Mouse (Mus musculus): Measurements from ENCODE around the gene AC124108.1. TPM values are rescaled to one million over a fixed set of nuclear protein-coding genes. Genes with fewer than 3 reads are reported as not detected.

Gene AC124108.1
- polyA plus RNA-seq, 1 experiment from 2014 or later = 0.04 TPM

DNA sequence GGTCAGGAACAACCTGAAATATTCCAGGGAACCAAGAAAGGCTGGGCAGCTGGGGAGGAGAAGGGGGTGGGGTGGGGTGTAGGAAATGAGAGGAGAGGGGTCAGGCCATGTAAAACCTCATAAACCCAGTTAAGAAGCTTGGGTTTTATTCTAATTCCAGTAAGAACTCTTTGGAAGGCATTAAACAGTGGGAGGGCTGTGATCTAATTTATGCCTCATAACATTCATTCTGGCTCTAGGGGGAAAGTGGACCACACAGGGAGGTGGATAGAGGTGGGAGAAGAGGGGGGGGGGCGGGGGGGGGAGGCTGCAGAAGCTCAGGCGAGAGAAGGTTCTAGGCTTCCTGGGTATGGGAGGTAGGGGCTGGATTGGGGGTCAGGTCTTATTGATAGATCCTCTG lies 19.6 kb upstream of the AC124108.1 start:
- no peak overlapping the region for H3K4me2 ChIP-seq
- no peaks in the 10 kb centered on the region for H3K9me3 ChIP-seq (ENCODE audit: control insufficient read depth, low read length)
- H3K9ac ChIP-seq (ENCODE audit: low read depth, low read length) = no peak overlapping the region
- H3K4me1 ChIP-seq (replicated peaks; ENCODE audit: control insufficient read depth, insufficient read depth, low read length) = 0 out of 2 replicates have a peak, but pooled peaks cover 3% of the 10 kb centered on the region
- no peak overlapping the region for H3K27ac ChIP-seq (ENCODE audit: low read depth, low read length)
- H3K36me3 ChIP-seq (ENCODE audit: control insufficient read depth, insufficient read depth, low read length) = no peaks in the 10 kb centered on the region
- WGBS = 21% methylated on average over 2 of the region's 2 CpGs
- peaks cover 5% of the 10 kb centered on the region; the same call in 1 of the 2 replicates for H3K27me3 ChIP-seq (replicated peaks; ENCODE audit: control insufficient read depth, insufficient read depth, low read length)
- H3K4me3 ChIP-seq (ENCODE audit: low read depth, low read length) = no peak overlapping the region
- no peak for DNase-seq (ENCODE audit: low spot score)
- no peak for ATAC-seq (replicated peaks; ENCODE audit: low FRiP score)

DNA sequence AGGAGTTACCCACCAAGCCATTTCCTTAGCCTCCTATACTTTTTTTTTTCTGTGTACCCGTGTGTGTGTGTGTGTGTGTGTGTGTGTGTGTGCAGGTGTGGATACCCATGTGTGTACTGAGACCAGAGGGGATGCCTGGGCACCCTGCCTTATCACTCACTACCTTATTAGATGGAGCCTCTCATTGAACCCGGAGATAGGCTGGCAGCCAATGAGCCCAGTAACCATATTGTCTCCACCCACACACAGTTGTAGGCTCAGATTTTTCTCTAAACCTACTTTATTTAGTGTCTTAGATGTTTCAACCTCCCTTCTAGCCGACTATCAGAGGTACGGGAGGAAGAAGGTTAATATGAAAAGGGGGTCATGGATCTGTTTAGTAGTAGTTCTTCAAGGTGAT lies 5.0 kb upstream of the AC124108.1 start:
- H3K9me3 ChIP-seq (ENCODE audit: control insufficient read depth, low read length) = no peaks in the 10 kb centered on the region
- no peaks in the 10 kb centered on the region for H3K36me3 ChIP-seq (ENCODE audit: control insufficient read depth, insufficient read depth, low read length)
- no peak for ATAC-seq (replicated peaks; ENCODE audit: low FRiP score)
- no peak overlapping the region for H3K27ac ChIP-seq (ENCODE audit: low read depth, low read length)
- H3K4me3 ChIP-seq (ENCODE audit: low read depth, low read length) = no peak overlapping the region
- H3K4me1 ChIP-seq (replicated peaks; ENCODE audit: control insufficient read depth, insufficient read depth, low read length) = peaks cover 6% of the 10 kb centered on the region
- H3K27me3 ChIP-seq (replicated peaks; ENCODE audit: control insufficient read depth, insufficient read depth, low read length) = peaks cover 48% of the 10 kb centered on the region
- no peak overlapping the region for H3K4me2 ChIP-seq
- 74% methylated on average over 4 of the region's 4 CpGs for WGBS
- no peak for DNase-seq (ENCODE audit: low spot score)
- no peak overlapping the region for H3K9ac ChIP-seq (ENCODE audit: low read depth, low read length)

DNA sequence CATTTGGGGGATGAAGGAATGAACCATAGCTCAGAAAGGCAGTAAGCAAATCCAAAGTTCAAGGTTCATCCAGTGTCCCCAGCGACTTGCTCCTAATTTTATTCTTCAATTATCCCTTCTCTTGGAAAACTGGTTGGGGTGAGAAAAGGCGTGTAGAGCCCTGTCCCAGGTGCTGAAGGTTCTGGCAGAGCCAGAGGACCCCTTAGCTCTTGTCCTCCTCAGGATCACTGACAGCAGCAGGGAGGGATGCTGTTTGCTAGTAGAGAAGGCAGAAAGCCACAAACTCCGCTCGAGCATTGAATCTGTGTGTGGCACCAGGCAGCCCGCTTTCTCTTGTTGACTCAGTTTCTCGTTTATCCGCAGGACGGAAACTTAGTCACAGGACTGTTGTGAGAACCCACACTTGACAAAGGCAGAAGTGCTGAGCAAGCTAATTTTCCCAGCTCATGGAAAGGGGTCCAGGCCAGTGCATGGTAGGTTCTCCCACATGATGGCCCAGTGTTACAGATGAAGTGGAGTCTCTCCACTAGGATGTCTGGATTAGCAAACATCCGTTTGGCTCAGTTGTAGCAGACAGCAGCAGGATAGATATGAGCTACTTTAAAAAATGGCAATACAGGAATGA lies 2.7 kb upstream of the AC124108.1 start:
- no peak overlapping the region for H3K27ac ChIP-seq (ENCODE audit: low read depth, low read length)
- H3K36me3 ChIP-seq (ENCODE audit: control insufficient read depth, insufficient read depth, low read length) = no peaks in the 10 kb centered on the region
- H3K4me1 ChIP-seq (replicated peaks; ENCODE audit: control insufficient read depth, insufficient read depth, low read length) = peaks cover 6% of the 10 kb centered on the region
- H3K9ac ChIP-seq (ENCODE audit: low read depth, low read length) = no peak overlapping the region
- no peak overlapping the region for H3K4me3 ChIP-seq (ENCODE audit: low read depth, low read length)
- ATAC-seq (replicated peaks; ENCODE audit: low FRiP score) (no peak), DNase-seq (ENCODE audit: low spot score) (no peak)
- 33% methylated on average over 9 of the region's 9 CpGs for WGBS
- H3K27me3 ChIP-seq (replicated peaks; ENCODE audit: control insufficient read depth, insufficient read depth, low read length) = peaks cover 66% of the 10 kb centered on the region
- no peak overlapping the region for H3K4me2 ChIP-seq
- no peaks in the 10 kb centered on the region for H3K9me3 ChIP-seq (ENCODE audit: control insufficient read depth, low read length)

DNA sequence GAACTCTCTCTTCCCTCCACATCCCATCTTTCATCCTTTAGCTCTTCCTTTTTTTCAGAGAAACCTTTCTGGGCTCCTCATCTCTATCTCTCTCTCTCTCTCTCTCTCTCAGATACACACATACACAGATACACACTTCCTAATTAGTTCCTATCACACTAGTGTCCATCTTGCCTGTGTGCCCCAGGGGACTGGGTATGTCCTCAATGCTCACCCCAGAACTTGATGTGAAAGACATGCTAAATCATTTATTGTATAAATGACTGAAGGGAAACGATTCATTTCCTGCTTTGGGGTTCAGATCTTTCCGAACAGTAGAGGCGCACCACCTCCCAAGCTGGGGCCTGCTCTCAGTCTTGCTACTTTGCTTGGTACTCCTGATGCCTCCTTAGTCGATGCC lies 2.0 kb upstream of the AC124108.1 start:
- peaks cover 6% of the 10 kb centered on the region for H3K4me1 ChIP-seq (replicated peaks; ENCODE audit: control insufficient read depth, insufficient read depth, low read length)
- H3K4me3 ChIP-seq (ENCODE audit: low read depth, low read length) = no peak overlapping the region
- WGBS = 45% methylated on average over 4 of the region's 4 CpGs
- no peaks in the 10 kb centered on the region for H3K36me3 ChIP-seq (ENCODE audit: control insufficient read depth, insufficient read depth, low read length)
- H3K27me3 ChIP-seq (replicated peaks; ENCODE audit: control insufficient read depth, insufficient read depth, low read length) = peaks cover 70% of the 10 kb centered on the region
- no peak overlapping the region for H3K27ac ChIP-seq (ENCODE audit: low read depth, low read length)
- no peak for DNase-seq (ENCODE audit: low spot score)
- ATAC-seq (replicated peaks; ENCODE audit: low FRiP score) = no peak
- H3K9me3 ChIP-seq (ENCODE audit: control insufficient read depth, low read length) = no peaks in the 10 kb centered on the region
- H3K9ac ChIP-seq (ENCODE audit: low read depth, low read length) = no peak overlapping the region
- no peak overlapping the region for H3K4me2 ChIP-seq

DNA sequence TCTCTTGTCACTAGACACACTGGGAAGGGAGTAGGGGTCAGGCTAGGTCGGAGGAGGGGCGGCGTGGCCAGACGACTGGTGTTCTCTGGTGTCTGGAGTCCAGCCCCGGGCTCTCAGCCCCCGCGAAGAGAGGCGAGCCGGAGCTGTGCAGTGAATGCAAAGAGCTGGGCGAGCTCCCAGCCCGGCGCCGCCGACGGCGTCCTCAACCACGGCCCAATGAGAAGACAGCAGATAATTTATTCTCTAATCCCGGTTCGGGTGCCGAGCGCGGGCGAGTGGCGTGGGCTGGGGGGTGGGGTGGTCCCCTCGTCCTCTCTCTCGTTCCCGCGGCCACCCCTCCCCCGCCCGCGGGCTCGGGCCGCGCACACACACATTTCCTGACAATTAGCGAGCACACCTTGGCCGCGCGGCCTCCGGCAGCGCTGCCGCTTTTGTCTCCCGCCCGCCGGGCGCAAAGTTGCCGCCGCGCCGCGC lies 1.2 kb upstream of the AC124108.1 start:
- Histone ChIP-seq H3K27ac (ENCODE audit: low read depth, low read length) (no peak overlapping the region), H3K4me3 (ENCODE audit: low read depth, low read length) (peak overlapping the region; percentile 58), H3K4me1 (replicated peaks; ENCODE audit: control insufficient read depth, insufficient read depth, low read length) (peaks cover 6% of the 10 kb centered on the region), H3K9ac (ENCODE audit: low read depth, low read length) (peak overlapping the region; percentile 39), H3K9me3 (ENCODE audit: control insufficient read depth, low read length) (no peaks in the 10 kb centered on the region), H3K4me2 (peak overlapping the region; percentile 86), H3K36me3 (ENCODE audit: control insufficient read depth, insufficient read depth, low read length) (no peaks in the 10 kb centered on the region), H3K27me3 (replicated peaks; ENCODE audit: control insufficient read depth, insufficient read depth, low read length) (peaks cover 77% of the 10 kb centered on the region)
- no peak for ATAC-seq (replicated peaks; ENCODE audit: low FRiP score)
- no peak for DNase-seq (ENCODE audit: low spot score)
- WGBS = 1% methylated on average over 47 of the region's 50 CpGs

DNA sequence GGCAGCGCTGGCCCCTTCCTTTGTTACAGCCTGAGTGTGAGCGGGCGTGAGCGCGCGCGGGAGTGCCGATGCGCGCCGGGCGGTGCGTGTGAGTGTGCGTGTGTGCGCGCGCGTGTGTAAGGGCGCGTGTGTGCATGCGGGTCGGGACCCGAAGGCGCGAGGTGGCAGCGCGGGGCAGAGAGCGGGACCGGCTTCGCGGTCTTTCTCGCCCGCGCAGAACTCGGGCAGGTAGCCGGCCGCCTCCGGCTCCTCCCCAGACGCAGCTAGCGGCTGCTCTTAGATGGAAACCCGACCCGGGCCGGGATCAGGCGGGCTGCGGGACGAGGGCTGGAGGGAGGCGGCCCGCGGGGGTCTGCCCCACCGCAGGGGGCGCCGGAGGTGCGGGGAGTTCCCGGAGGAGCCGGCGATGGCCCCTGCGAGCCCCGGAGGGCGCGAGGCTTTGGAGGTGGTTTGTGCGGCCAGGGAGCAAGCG lies 600 bp upstream of the AC124108.1 start:
- no peak for ATAC-seq (replicated peaks; ENCODE audit: low FRiP score)
- under 1% methylated on average over 56 of the region's 62 CpGs for WGBS
- Histone ChIP-seq H3K4me2 (peak overlapping the region; percentile 86), H3K27me3 (replicated peaks; ENCODE audit: control insufficient read depth, insufficient read depth, low read length) (peaks cover 78% of the 10 kb centered on the region), H3K4me1 (replicated peaks; ENCODE audit: control insufficient read depth, insufficient read depth, low read length) (peaks cover 6% of the 10 kb centered on the region), H3K4me3 (ENCODE audit: low read depth, low read length) (peak overlapping the region; percentile 58), H3K27ac (ENCODE audit: low read depth, low read length) (no peak overlapping the region), H3K9me3 (ENCODE audit: control insufficient read depth, low read length) (no peaks in the 10 kb centered on the region), H3K36me3 (ENCODE audit: control insufficient read depth, insufficient read depth, low read length) (no peaks in the 10 kb centered on the region), H3K9ac (ENCODE audit: low read depth, low read length) (peak overlapping the region; percentile 39)
- no peak for DNase-seq (ENCODE audit: low spot score)

DNA sequence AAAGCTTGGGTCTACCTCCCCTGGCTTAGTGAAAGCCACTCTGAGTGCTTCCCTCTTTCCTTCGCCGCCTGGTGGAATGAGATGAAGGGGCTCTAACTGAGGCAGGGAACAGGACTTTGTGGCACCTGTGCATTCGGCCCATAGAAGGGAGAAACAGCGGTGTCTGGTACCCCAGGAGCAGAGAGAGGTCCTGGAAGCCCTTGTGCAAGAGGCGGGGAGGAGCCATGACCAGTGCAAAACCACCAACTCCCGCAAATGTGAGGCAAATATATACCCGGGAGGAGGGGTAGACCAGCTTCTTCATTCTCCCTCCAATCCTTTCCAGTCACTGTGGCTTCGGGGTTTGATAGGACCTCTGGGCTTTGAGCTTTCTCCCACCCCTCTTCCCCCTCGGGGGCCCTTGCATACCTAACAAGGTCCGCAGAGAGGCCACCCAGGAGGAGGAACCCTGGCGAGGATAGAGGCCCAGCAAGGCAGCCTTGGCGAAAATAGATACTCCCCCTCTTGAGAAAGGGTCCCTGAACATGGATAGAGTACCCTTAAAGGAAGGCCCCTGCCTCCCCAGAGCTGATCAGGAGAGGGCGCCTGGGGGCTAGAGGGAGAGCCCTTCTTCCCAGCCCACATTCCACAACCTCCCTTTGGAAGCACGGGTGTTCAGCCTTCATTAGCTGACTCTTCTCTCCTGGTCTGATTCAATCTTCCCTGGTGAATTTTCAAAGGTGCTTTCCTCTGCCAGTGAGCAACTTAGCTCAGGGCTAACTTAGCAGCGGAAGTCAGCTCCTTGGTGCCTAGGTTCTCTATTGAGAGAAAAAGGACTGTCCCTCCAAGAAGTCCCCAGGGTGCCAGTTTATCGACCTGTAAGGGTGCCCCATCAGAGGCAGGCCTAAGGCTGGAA lies 776 bp downstream of the AC124108.1 start:
- DNase-seq (ENCODE audit: low spot score) (no peak), ATAC-seq (replicated peaks; ENCODE audit: low FRiP score) (no peak)
- Histone ChIP-seq H3K4me3 (ENCODE audit: low read depth, low read length) (no peak overlapping the region), H3K4me1 (replicated peaks; ENCODE audit: control insufficient read depth, insufficient read depth, low read length) (peaks cover 6% of the 10 kb centered on the region), H3K27ac (ENCODE audit: low read depth, low read length) (no peak overlapping the region), H3K9ac (ENCODE audit: low read depth, low read length) (no peak overlapping the region), H3K36me3 (ENCODE audit: control insufficient read depth, insufficient read depth, low read length) (no peaks in the 10 kb centered on the region), H3K4me2 (peak overlapping the region; percentile 86), H3K27me3 (replicated peaks; ENCODE audit: control insufficient read depth, insufficient read depth, low read length) (peaks cover 88% of the 10 kb centered on the region), H3K9me3 (ENCODE audit: control insufficient read depth, low read length) (no peaks in the 10 kb centered on the region)
- WGBS = 8% methylated on average over 16 of the region's 16 CpGs

DNA sequence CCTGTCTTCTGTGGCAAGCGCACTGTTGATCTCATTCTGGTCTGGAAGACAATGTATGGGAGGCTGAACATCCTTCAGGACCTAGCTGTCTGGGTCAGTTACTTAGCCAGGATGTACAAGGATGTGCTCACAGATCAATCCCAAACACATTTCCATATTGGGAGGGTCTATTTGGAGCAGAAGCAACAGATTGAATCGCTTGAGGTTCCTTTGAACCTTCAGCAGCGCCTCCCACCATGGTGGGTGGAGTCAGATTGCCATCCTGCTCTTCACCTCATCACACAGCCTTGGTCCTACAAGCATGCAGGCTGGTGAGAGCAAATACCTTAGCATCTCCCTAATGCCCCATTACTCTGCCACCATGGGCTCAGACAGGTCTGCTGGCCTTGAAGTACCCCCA lies 2.5 kb downstream of the AC124108.1 start:
- Histone ChIP-seq H3K4me3 (ENCODE audit: low read depth, low read length) (no peak overlapping the region), H3K27ac (ENCODE audit: low read depth, low read length) (no peak overlapping the region), H3K4me1 (replicated peaks; ENCODE audit: control insufficient read depth, insufficient read depth, low read length) (peaks cover 6% of the 10 kb centered on the region), H3K27me3 (replicated peaks; ENCODE audit: control insufficient read depth, insufficient read depth, low read length) (peaks cover 85% of the 10 kb centered on the region), H3K9me3 (ENCODE audit: control insufficient read depth, low read length) (no peaks in the 10 kb centered on the region), H3K9ac (ENCODE audit: low read depth, low read length) (no peak overlapping the region), H3K4me2 (no peak overlapping the region), H3K36me3 (ENCODE audit: control insufficient read depth, insufficient read depth, low read length) (no peaks in the 10 kb centered on the region)
- ATAC-seq (replicated peaks; ENCODE audit: low FRiP score) (no peak), DNase-seq (ENCODE audit: low spot score) (no peak)
- WGBS = 61% methylated on average over 3 of the region's 3 CpGs
